Mouse (Mus musculus) gastrocnemius, adult 2 months (tissue): ENCODE results near the gene Prrg4. TPM values are rescaled to one million over a fixed set of nuclear protein-coding genes. Genes with fewer than 3 reads are reported as not detected.

Experiments used
- DNase-seq: peaks from one replicate; pipeline ENCODE4 v3.0.0; 2022
- H3K27ac ChIP-seq: fragments of 200-600 bp; 2 replicates; pipeline ENCODE4 v1.8.1; 2022; ENCODE audit warnings: mild to moderate bottlenecking
- H3K4me3 ChIP-seq: fragments of 200-600 bp; 2 replicates; pipeline ENCODE4 v1.8.1; 2022; ENCODE audit warnings: mild to moderate bottlenecking, moderate library complexity
- CTCF ChIP-seq: fragments of 200-600 bp; IDR thresholded peaks from 2 replicates; pipeline ENCODE4 v1.8.1; 2022; ENCODE audit warnings: antibody characterized with exemption, mild to moderate bottlenecking, moderate library complexity
- intact Hi-C: fragments of 180-260 bp; cut with DNase I; formaldehyde crosslinking; loops from one replicate; pipeline ENCODE4 v1.15.1; 2025
- total RNA-seq, 2 experiments: library from RNA; stranded (reverse); gene quantifications; 2 replicates each; pipeline ENCODE4 v1.2.3; 2021

Gene Prrg4
- total RNA-seq, 2 experiments from 2014 or later: 0.20 to 0.23 TPM

DNA sequence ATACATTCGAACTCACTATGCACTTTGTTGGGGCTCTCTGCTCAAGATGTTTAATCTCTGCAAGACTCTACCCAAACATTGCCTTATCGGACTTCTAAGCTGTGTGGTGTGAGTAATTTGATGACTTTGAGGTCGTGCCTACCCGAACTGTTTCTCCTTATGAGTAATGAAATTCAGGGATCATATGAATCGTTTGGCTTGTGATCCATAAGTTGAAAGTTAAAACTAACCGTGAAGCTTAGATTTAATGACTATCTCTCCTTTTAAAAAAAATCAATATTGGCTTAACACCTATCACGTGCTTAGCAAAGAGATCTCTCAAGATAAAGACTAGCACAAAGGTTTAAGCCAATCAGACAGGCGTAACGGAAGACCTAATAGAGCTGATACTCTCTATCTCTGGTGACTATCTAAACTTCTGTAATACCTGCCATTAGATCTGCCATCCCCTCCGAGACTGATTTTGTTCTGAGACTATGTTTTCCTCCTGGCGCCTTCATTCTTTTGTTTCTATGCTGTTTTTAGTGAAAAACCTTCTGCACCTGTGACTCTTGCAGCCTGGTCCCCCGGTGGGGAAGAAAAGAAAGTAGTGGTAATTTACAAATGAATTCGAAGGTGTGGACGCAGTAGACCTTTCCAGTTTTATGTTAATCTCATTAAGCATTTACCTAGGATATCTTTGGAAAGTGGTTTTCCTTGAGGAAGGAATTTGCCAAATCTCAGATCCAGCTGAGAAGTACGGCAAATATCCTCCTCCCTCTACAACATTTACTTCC, 31.9 kb downstream of the Prrg4 start:
- Histone ChIP-seq H3K4me3 (peak overlapping the region; percentile 91), H3K27ac (peak overlapping the region; percentile 95)
- no peak for DNase-seq
- intact Hi-C loops: no loop called here
- no peak for TF ChIP-seq CTCF

DNA sequence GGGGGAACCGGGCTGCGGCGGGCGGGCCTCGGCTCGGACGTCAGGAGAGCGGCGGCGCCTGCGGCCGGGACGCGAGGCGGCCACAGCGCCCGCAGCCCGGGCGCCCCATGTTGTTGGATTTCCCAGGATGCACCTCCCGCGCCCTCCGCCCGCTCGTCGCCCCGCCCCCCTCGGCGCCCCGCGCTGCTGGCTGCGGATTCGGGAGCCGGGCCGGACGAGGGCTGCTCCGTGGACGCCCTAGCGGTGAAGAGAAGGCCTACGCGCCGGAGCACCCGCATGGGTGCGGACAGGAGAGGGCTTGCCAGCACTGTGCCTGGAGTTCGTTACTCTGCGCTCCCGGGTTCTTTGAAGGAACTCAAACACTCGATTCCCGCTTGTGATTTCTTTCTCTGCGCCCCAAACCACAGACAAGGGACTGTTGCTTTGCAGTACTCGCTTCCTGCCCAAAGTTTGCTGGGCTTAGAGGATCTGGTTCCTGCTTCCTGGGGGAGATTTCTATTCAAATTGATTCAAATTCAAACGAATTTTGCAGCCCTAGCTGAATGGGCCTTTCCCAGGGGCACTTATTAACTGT, 32.7 kb downstream of the Prrg4 start:
- Histone ChIP-seq H3K4me3 (peak overlapping the region; percentile 91), H3K27ac (peak overlapping the region; percentile 95)
- peak; percentile 97 for DNase-seq
- intact Hi-C loops: no loop called here
- peak; percentile 80 for TF ChIP-seq CTCF

DNA sequence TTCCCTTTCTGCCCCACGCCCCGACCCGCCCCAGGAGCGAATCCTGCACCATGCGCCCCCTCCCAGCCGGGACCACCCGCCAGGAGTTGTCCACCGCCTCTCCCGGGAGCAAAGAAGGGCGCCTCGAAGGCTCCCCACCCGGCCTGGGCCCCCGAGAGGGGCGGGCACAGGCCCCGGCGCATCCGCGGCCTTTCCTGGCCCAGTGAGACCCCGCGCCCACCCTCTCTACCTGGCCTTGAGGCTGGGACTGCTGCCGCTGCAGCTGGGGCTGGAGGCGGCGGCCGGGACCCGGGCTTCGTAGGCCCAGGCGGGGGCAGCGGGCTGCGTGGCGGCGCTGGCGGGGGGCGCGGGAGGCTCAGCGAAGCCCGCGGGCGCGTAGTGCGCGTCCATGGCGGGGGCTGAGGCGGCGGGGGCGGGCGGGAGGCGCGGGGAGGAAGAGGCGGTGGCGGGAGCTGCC, 33.3 kb downstream of the Prrg4 start, which contains the start of gene Qser1:
Gene Qser1, minus strand, starts transcription at position 390 of the 457 bp plus-strand sequence.
- intact Hi-C loops: no loop called here
- no peak for DNase-seq
- no peak for TF ChIP-seq CTCF
- Histone ChIP-seq H3K4me3 (peak within 1 kb of the TSS; percentile 91), H3K27ac (peak within 1 kb of the TSS; percentile 95)

DNA sequence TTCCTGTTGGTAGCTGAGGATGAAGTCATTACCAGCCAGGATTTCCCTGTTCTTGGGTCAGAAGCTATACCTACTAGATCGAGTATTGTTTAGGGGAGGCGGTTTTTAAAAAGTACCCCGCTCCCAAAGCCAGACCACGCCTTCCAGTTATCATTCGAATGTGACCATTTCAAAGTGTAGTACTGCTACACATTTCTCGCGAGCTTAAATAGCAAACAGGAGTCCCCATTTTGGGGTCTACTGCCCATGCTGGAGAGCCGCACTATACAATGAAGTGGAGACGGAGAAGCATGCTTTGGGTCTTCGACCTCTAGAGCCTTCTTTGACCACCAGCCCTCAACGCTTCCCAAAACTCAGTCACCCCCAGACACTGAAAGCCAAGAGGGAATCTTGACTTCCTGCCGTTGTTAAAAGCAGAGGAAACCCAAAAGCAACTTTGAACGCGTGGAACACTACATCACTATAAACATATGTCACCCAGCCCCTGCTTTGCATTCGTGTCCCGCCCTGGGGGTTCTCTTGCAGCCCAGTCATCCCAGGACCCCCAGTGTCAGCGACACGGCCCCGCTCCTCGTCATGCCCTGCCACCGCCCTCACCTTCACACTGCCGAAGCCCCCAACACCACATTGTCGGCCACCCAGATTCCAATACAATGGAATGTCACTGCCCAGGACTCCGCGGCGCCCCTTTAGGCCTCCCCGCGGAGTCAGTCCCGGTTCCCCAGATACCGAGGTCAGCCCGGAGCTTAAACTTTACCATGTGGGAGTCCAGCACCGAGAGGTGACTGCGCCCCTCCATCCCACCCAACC, 33.9 kb downstream of the Prrg4 start:
- Histone ChIP-seq H3K27ac (peak overlapping the region; percentile 95), H3K4me3 (peak overlapping the region; percentile 91)
- intact Hi-C loops: no loop called here
- DNase-seq: peak; percentile 48
- TF ChIP-seq CTCF: no peak

DNA sequence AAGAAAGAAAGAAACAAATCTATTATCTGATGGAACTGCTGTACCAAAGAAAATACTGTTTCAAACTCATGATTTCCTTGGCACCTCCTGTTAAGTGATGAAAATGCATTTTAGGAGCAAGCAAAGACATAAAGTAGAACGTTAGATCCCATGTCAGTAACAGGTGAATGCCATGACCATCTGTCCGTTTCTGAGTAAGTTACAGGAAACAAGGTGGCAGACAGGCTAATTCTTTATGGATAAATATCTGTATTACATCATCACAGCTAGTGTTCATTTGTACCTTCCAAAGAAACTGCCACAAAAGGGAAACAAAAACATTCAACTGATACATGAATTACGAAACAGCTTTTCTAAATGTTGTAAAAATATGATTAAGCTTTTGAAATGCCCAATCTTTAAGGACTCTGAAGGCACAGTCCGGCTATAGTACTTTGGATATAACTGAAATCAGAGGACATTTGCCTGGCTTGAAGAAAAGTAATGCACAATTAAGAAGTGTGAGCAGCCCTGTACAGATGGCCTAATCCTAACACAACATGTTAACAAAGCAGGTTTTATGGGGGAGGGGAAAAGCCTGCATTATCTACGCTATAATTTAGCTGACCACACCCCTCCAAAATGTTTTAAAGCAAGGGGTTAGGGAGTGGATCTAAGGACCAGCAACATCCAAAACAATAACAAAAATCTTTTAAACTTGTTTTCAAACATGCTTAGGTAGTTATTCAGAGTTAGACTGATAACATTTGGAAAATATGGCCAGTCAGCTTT, 35.3 kb downstream of the Prrg4 start:
- intact Hi-C loops: no loop called here
- TF ChIP-seq CTCF: no peak
- Histone ChIP-seq H3K4me3 (no peak overlapping the region), H3K27ac (peak overlapping the region; percentile 95; the same call in 1 of the 2 replicates)
- no peak for DNase-seq

DNA sequence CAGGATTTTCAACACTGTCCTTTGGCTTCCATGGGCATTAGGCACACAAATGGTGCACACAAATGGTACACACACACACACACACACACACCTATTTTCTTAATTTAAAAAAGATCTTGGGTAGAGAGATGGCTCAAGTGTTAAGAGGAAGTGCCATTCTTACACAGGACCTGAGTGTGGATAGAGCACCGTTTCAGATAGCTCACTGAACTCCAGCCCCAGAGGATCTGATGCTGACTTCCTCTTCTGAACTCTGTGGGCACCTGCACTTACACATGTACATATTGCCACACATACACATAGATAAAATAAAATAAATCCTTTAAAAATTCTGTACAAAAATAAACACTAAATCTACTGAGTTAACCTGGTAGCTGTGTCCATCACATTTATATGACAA, 44.2 kb downstream of the Prrg4 start:
- DNase-seq: no peak
- no peak for TF ChIP-seq CTCF
- no peak overlapping the region for H3K27ac ChIP-seq
- H3K4me3 ChIP-seq: no peak overlapping the region
- intact Hi-C loops: no loop called here

Other genes starting within 250 kb of the Prrg4 start
- 1 to 10 TPM; 8.6 to 9.2 TPM for gene Tcp11l1, start 137.7 kb downstream of the Prrg4 start, total RNA-seq
- gene Pin1rt1, start 133.5 kb downstream of the Prrg4 start, total RNA-seq: not detected
- gene Depdc7, start 107.0 kb downstream of the Prrg4 start, total RNA-seq: 1 to 10 TPM; 1.5 to 1.7 TPM
- 10 to 100 TPM; 53.4 to 64.6 TPM for gene Qser1, start 33.1 kb downstream of the Prrg4 start, total RNA-seq
- 1 to 10 TPM; 3.5 to 3.7 TPM for gene Ccdc73, start 17.9 kb upstream of the Prrg4 start, total RNA-seq
- 10 to 100 TPM; 90.6 to 91.6 TPM for gene Eif3m, start 167.2 kb upstream of the Prrg4 start, total RNA-seq
- gene Gm11060, start 242.1 kb upstream of the Prrg4 start, total RNA-seq: not detected